Mouse (Mus musculus): Measurements from ENCODE around the gene 4930513O06Rik. TPM values are rescaled to one million over a fixed set of nuclear protein-coding genes. Genes with fewer than 3 reads are reported as not detected.

Gene 4930513O06Rik
- not detected in 2 replicates for polyA plus RNA-seq (2014; fragmentation: Nextera tagmentation; extraction: Ambion mirVana)

GRCm38 (mm10) chrX:139085943-139086342 lies at the start of gene 4930513O06Rik:
Gene 4930513O06Rik, plus strand, starts transcription at chrX:139086243.
- H3K27me3 ChIP-seq (replicated peaks; ENCODE audit: control insufficient read depth, insufficient read depth, low read length) = no peaks in the 10 kb centered on the region; the same call in 1 of the 2 replicates
- WGBS = 81% methylated on average over 1 of the region's 1 CpGs
- no peaks in the 10 kb centered on the region for H3K4me1 ChIP-seq (replicated peaks; ENCODE audit: control insufficient read depth, insufficient read depth, low read length)
- H3K27ac ChIP-seq (ENCODE audit: low read depth, low read length) = no peak within 1 kb of the TSS
- H3K4me3 ChIP-seq (ENCODE audit: low read depth, low read length) = no peak within 1 kb of the TSS
- H3K36me3 ChIP-seq (ENCODE audit: control insufficient read depth, insufficient read depth, low read length) = no peaks in the 10 kb centered on the region
- ATAC-seq (replicated peaks; ENCODE audit: low FRiP score) (no peak), DNase-seq (ENCODE audit: low spot score) (no peak)
- H3K9me3 ChIP-seq (ENCODE audit: control insufficient read depth, low read length) = no peaks in the 10 kb centered on the region
- no peak within 1 kb of the TSS for H3K4me2 ChIP-seq
- no peak within 1 kb of the TSS for H3K9ac ChIP-seq (ENCODE audit: low read depth, low read length)

- no peaks in the 10 kb centered on the region for H3K4me1 ChIP-seq (replicated peaks; ENCODE audit: control insufficient read depth, insufficient read depth, low read length)
- DNase-seq (ENCODE audit: low spot score) = no peak
- no peaks in the 10 kb centered on the region for H3K27me3 ChIP-seq (replicated peaks; ENCODE audit: control insufficient read depth, insufficient read depth, low read length)
- H3K4me2 ChIP-seq = no peak overlapping the region
- no peak overlapping the region for H3K27ac ChIP-seq (ENCODE audit: low read depth, low read length)
- 89% methylated on average over 1 of the region's 1 CpGs for WGBS
- no peak overlapping the region for H3K4me3 ChIP-seq (ENCODE audit: low read depth, low read length)
- no peak overlapping the region for H3K9ac ChIP-seq (ENCODE audit: low read depth, low read length)
- no peak for ATAC-seq (replicated peaks; ENCODE audit: low FRiP score)
- H3K9me3 ChIP-seq (ENCODE audit: control insufficient read depth, low read length) = no peaks in the 10 kb centered on the region
- H3K36me3 ChIP-seq (ENCODE audit: control insufficient read depth, insufficient read depth, low read length) = no peaks in the 10 kb centered on the region
Measured at GRCm38 (mm10) chrX:139037666-139038065, 48.4 kb upstream of the 4930513O06Rik start.

- H3K9ac ChIP-seq (ENCODE audit: low read depth, low read length) = no peak overlapping the region
- H3K4me1 ChIP-seq (replicated peaks; ENCODE audit: control insufficient read depth, insufficient read depth, low read length) = no peaks in the 10 kb centered on the region
- no peak overlapping the region for H3K27ac ChIP-seq (ENCODE audit: low read depth, low read length)
- DNase-seq (ENCODE audit: low spot score) = no peak
- H3K27me3 ChIP-seq (replicated peaks; ENCODE audit: control insufficient read depth, insufficient read depth, low read length) = no peaks in the 10 kb centered on the region
- no peak overlapping the region for H3K4me2 ChIP-seq
- no peak overlapping the region for H3K4me3 ChIP-seq (ENCODE audit: low read depth, low read length)
- H3K9me3 ChIP-seq (ENCODE audit: control insufficient read depth, low read length) = no peaks in the 10 kb centered on the region
- ATAC-seq (replicated peaks; ENCODE audit: low FRiP score) = no peak
- no peaks in the 10 kb centered on the region for H3K36me3 ChIP-seq (ENCODE audit: control insufficient read depth, insufficient read depth, low read length)
- WGBS = 59% methylated on average over 2 of the region's 2 CpGs
Measured at GRCm38 (mm10) chrX:139039314-139039713, 46.7 kb upstream of the 4930513O06Rik start.

- DNase-seq (ENCODE audit: low spot score) (no peak), ATAC-seq (replicated peaks; ENCODE audit: low FRiP score) (no peak)
- no peaks in the 10 kb centered on the region for H3K9me3 ChIP-seq (ENCODE audit: control insufficient read depth, low read length)
- H3K27me3 ChIP-seq (replicated peaks; ENCODE audit: control insufficient read depth, insufficient read depth, low read length) = no peaks in the 10 kb centered on the region
- no peak overlapping the region for H3K4me2 ChIP-seq
- no peak overlapping the region for H3K4me3 ChIP-seq (ENCODE audit: low read depth, low read length)
- no peak overlapping the region for H3K9ac ChIP-seq (ENCODE audit: low read depth, low read length)
- H3K4me1 ChIP-seq (replicated peaks; ENCODE audit: control insufficient read depth, insufficient read depth, low read length) = no peaks in the 10 kb centered on the region
- 65% methylated on average over 1 of the region's 1 CpGs for WGBS
- no peaks in the 10 kb centered on the region for H3K36me3 ChIP-seq (ENCODE audit: control insufficient read depth, insufficient read depth, low read length)
- no peak overlapping the region for H3K27ac ChIP-seq (ENCODE audit: low read depth, low read length)
Measured at GRCm38 (mm10) chrX:139041148-139041547, 44.9 kb upstream of the 4930513O06Rik start.

DNA sequence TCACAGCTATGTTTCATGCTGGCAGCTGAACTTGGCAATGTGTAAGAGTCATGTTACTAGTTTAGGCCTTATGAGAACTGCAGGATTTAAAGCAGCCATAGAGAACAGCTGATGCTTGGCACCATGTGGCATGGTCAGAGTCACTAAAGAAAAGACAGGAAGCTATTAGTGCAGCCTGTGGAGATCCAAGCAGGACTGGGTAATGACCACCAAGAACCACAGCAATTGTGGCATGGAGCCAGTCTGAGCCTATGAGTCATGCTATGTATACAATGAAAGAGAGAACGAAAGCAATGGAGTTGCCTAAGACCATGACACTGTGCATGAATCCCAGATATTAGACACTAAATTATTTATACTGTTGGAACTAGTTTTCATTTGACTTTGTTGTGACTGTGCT lies 34.1 kb upstream of the 4930513O06Rik start:
- no peaks in the 10 kb centered on the region for H3K4me1 ChIP-seq (replicated peaks; ENCODE audit: control insufficient read depth, insufficient read depth, low read length)
- ATAC-seq (replicated peaks; ENCODE audit: low FRiP score) (no peak; the same call in 1 of the 2 replicates), DNase-seq (ENCODE audit: low spot score) (no peak)
- no peaks in the 10 kb centered on the region for H3K9me3 ChIP-seq (ENCODE audit: control insufficient read depth, low read length)
- no peaks in the 10 kb centered on the region for H3K36me3 ChIP-seq (ENCODE audit: control insufficient read depth, insufficient read depth, low read length)
- H3K27me3 ChIP-seq (replicated peaks; ENCODE audit: control insufficient read depth, insufficient read depth, low read length) = no peaks in the 10 kb centered on the region
- H3K4me3 ChIP-seq (ENCODE audit: low read depth, low read length) = no peak overlapping the region
- 75% methylated on average over 1 of the region's 1 CpGs for WGBS
- no peak overlapping the region for H3K9ac ChIP-seq (ENCODE audit: low read depth, low read length)
- no peak overlapping the region for H3K27ac ChIP-seq (ENCODE audit: low read depth, low read length)
- H3K4me2 ChIP-seq = no peak overlapping the region

- no peaks in the 10 kb centered on the region for H3K36me3 ChIP-seq (ENCODE audit: control insufficient read depth, insufficient read depth, low read length)
- WGBS = 60% methylated on average over 1 of the region's 1 CpGs
Measured at GRCm38 (mm10) chrX:139053149-139053548, 32.9 kb upstream of the 4930513O06Rik start.

GRCm38 (mm10) chrX:139064078-139064477 lies 22.0 kb upstream of the 4930513O06Rik start:
- no peak overlapping the region for H3K27ac ChIP-seq (ENCODE audit: low read depth, low read length)
- 64% methylated on average over 5 of the region's 5 CpGs for WGBS
- no peaks in the 10 kb centered on the region for H3K9me3 ChIP-seq (ENCODE audit: control insufficient read depth, low read length)
- no peak overlapping the region for H3K9ac ChIP-seq (ENCODE audit: low read depth, low read length)
- ATAC-seq (replicated peaks; ENCODE audit: low FRiP score) (no peak), DNase-seq (ENCODE audit: low spot score) (no peak)
- H3K4me1 ChIP-seq (replicated peaks; ENCODE audit: control insufficient read depth, insufficient read depth, low read length) = no peaks in the 10 kb centered on the region
- no peak overlapping the region for H3K4me3 ChIP-seq (ENCODE audit: low read depth, low read length)
- H3K27me3 ChIP-seq (replicated peaks; ENCODE audit: control insufficient read depth, insufficient read depth, low read length) = no peaks in the 10 kb centered on the region
- no peaks in the 10 kb centered on the region for H3K36me3 ChIP-seq (ENCODE audit: control insufficient read depth, insufficient read depth, low read length)
- no peak overlapping the region for H3K4me2 ChIP-seq

More at GRCm38 (mm10) chrX:139053149-139053548, 32.9 kb upstream of the 4930513O06Rik start:
- no peak for ATAC-seq (replicated peaks; ENCODE audit: low FRiP score)
- H3K9ac ChIP-seq (ENCODE audit: low read depth, low read length) = no peak overlapping the region
- H3K4me1 ChIP-seq (replicated peaks; ENCODE audit: control insufficient read depth, insufficient read depth, low read length) = no peaks in the 10 kb centered on the region
- H3K9me3 ChIP-seq (ENCODE audit: control insufficient read depth, low read length) = no peaks in the 10 kb centered on the region
- H3K27me3 ChIP-seq (replicated peaks; ENCODE audit: control insufficient read depth, insufficient read depth, low read length) = no peaks in the 10 kb centered on the region
- no peak overlapping the region for H3K27ac ChIP-seq (ENCODE audit: low read depth, low read length)
- no peak for DNase-seq (ENCODE audit: low spot score)
- no peak overlapping the region for H3K4me2 ChIP-seq
- no peak overlapping the region for H3K4me3 ChIP-seq (ENCODE audit: low read depth, low read length)

DNA sequence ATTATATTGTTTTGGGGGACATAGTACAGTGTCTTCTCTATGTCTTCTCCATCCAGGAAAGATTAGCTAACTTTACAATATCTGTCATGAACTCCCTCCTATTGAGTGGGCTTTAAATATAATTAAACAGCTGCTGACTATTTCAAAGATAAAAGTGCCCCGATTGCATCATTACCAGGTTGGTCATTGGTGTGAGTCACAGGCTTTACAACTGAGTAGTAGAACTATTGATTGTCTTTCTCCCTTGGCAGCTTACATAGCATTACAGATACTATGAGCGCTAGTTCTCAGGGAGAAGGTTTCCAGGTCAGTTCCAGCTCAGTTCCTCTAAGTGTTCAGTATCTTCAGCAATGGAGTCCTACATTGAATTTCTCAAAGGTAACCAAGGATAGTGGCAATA lies 7.5 kb upstream of the 4930513O06Rik start:
- H3K27me3 ChIP-seq (replicated peaks; ENCODE audit: control insufficient read depth, insufficient read depth, low read length) = no peaks in the 10 kb centered on the region; the same call in 1 of the 2 replicates
- ATAC-seq (replicated peaks; ENCODE audit: low FRiP score) (no peak), DNase-seq (ENCODE audit: low spot score) (no peak)
- H3K4me3 ChIP-seq (ENCODE audit: low read depth, low read length) = no peak overlapping the region
- H3K9ac ChIP-seq (ENCODE audit: low read depth, low read length) = no peak overlapping the region
- no peaks in the 10 kb centered on the region for H3K9me3 ChIP-seq (ENCODE audit: control insufficient read depth, low read length)
- H3K4me2 ChIP-seq = no peak overlapping the region
- H3K27ac ChIP-seq (ENCODE audit: low read depth, low read length) = no peak overlapping the region
- H3K36me3 ChIP-seq (ENCODE audit: control insufficient read depth, insufficient read depth, low read length) = no peaks in the 10 kb centered on the region
- WGBS = 83% methylated on average over 2 of the region's 2 CpGs
- H3K4me1 ChIP-seq (replicated peaks; ENCODE audit: control insufficient read depth, insufficient read depth, low read length) = no peaks in the 10 kb centered on the region

DNA sequence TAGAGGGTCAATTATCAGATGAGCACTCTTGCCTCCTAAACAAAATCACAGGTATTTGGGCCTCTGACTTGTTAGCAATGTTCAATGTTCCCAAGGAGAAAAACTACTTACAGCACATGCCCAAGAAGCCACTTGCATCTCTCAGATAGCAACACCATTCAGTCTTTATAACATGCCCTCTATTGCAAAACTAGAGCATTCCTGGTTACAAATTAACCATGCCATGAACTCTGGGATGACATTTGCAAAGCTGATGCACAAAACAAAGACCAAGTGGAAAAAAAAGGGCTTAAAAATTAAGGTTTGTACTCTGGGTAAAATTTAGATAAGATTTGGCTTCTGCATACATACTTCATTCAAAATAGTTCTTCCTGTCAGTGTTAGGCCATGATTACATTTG lies 966 bp upstream of the 4930513O06Rik start, which contains the start of gene Serpina7:
Gene Serpina7, minus strand, starts transcription at position 160 of the 400 bp plus-strand sequence.
- no peak within 1 kb of the TSS for H3K4me3 ChIP-seq (ENCODE audit: low read depth, low read length)
- H3K9me3 ChIP-seq (ENCODE audit: control insufficient read depth, low read length) = no peaks in the 10 kb centered on the region
- no peak within 1 kb of the TSS for H3K4me2 ChIP-seq
- H3K27me3 ChIP-seq (replicated peaks; ENCODE audit: control insufficient read depth, insufficient read depth, low read length) = no peaks in the 10 kb centered on the region; the same call in 1 of the 2 replicates
- DNase-seq (ENCODE audit: low spot score) (no peak), ATAC-seq (replicated peaks; ENCODE audit: low FRiP score) (no peak)
- no peaks in the 10 kb centered on the region for H3K4me1 ChIP-seq (replicated peaks; ENCODE audit: control insufficient read depth, insufficient read depth, low read length)
- no peaks in the 10 kb centered on the region for H3K36me3 ChIP-seq (ENCODE audit: control insufficient read depth, insufficient read depth, low read length)
- no peak within 1 kb of the TSS for H3K27ac ChIP-seq (ENCODE audit: low read depth, low read length)
- H3K9ac ChIP-seq (ENCODE audit: low read depth, low read length) = no peak within 1 kb of the TSS
